Mouse (Mus musculus) gastrocnemius, adult 18-20 months (tissue): ENCODE measurements around the gene Pla2g2f. TPM values are rescaled to one million over a fixed set of nuclear protein-coding genes. Genes with fewer than 3 reads are reported as not detected.
A peak's percentile ranks its signal among the peaks of the same experiment; 100 is the strongest.

ENCODE experiments used
- DNase-seq: peaks from one replicate; pipeline ENCODE4 v3.0.0; 2021; ENCODE audit warnings: low spot score
- total RNA-seq, 2 experiments: library from RNA; stranded (reverse); gene quantifications; 2 replicates each; pipeline ENCODE4 v1.2.3; 2021

The Pla2g2f gene
- total RNA-seq, 2 experiments from 2014 or later: 0.11 TPM; not detected in 1

DNA sequence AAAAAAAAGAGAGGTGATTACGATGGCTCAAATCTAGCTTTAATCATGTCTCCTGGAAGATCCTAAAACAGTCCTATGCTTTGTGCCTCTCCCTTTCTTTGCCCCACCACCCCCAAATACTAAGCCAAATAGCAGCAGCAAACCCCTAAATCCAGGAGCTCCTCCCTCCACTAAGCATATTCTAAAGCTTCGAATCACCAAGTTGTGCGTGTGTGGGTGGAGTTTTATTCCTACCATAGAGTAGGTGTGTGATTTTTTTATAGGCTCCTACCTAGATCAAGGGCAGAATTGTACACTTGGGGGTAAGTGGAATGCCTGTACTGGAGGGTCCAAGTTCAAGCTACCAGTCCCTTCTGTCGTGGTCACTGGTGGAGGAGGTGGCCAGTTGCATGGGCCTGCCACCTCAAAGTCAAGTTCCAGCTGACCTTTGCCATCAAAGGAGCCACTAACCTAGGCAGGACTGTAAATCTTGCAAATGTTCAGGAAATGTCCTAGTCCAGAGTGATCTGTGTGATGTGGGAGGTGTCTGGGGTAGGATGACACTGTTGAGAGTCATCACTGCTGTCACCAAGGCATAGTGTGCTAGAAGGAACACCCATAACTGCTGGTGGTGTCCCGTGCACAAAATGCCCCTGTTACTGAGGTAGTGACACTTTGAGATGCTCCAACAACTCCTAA is 38.7 kb downstream of the Pla2g2f start:
- DNase-seq: no peak

DNA sequence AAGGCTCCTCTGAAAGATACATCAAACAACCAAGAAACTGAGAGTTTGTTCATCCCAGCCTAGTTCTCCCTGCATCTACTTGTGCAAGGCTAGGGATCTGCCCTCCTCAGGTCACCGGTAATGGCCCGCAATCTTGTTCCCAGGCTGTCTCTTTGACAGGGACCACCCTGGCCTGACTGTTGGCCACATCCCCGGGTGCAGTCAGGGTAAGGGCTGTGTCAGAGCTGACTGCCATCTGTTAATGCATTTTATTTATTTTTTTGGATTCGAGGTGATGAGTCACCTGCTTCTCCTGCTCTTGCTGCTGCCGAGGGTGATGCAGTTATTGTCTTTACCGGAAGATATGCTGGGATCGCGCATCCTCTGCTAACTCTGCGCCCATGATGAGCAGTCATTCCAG is 40.7 kb downstream of the Pla2g2f start:
- no peak for DNase-seq

DNA sequence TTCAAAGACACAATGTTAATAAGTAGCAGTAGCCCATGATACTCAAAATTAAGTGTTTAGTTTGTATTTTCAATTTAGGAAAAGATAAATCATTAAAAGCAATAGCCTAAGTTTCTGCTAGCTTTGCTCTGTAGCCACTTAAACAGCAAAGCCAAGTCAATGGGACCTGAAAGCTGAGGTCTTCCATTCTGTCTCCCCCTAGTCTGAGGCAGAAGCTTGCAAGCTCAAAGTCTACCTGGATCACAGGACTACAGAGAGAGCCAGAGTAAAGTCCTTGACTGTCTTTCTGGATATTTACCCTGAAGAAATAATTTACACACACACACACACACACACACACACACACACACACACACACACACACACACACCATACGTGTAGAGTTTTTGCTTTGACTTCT is 43.2 kb downstream of the Pla2g2f start:
- DNase-seq: no peak

- DNase-seq: no peak
Observed at GRCm38 (mm10) chr4:138712621-138713020, 44.8 kb downstream of the Pla2g2f start.

DNA sequence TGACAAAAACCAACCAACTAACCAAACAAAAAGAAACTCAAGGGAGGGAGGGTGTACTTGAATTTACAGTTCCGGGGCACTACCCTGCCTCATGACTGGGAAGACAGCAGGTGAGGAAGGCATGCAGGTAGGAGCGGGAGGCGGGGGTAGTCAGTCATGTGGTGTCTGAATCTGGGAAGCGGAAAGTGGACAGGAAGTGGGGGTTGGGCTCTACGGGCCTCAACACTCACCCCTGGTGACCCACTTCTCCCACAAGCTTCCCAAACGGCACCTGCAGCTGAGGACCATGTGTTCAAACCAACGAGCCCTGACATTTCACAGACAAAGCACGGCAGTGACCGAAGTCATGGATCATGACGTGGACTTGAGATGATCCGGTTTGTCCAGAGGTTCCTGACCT is 45.3 kb downstream of the Pla2g2f start:
- DNase-seq: no peak

DNA sequence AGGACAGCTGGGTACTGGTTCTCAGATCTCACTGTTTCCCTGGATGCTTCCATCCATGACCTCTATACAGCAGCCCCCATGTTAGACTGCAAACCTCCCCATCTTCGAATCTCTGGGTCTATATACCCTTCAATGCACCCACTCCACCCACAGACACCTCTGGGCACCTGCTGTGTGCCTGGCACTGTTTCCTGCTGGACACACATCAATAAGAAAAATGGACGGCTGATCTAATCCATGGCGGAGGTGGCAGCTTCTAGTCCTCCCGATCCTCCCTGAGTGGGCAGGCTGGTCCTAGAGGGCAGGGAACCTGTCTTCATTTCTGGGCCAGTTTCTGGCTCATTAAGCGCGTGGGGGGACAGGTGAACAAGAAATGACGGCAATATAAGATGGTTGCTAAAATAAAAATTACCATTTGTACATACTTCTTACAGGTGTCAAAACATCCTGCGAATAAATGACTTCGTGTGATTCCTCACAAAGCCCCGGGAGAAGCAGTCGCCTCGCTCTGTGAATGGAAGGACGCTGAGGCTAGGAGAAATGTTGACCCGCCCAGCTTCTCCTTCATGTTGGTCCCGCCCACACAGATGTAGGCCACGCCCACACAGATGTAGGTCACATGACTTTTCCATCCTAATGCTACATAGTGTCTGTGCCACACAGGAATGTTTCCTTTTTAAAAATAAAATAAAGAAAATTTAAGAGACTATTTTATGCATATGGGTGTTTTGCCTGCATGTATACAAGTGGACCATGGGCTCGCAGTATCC is 46.2 kb downstream of the Pla2g2f start:
- DNase-seq: no peak

DNA sequence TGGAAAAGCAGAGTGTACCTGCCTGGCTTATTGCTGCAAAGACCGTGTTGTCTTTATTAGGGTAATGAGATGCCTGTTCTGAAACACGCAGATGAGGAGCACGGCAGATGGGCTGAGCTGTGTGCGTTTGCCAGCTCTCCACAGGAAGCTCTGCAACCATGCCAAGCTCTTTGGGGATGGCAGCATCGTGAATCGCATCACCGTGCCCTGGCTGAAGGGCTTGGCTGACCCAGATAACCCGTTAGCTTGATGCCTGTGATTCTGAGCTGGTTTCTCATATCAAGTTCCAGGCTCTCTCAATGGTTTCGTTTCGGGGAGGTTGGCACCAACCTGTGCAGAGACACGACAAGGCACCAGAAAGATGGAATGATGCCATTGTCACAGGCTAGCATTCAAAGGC is 46.8 kb downstream of the Pla2g2f start:
- no peak for DNase-seq

DNA sequence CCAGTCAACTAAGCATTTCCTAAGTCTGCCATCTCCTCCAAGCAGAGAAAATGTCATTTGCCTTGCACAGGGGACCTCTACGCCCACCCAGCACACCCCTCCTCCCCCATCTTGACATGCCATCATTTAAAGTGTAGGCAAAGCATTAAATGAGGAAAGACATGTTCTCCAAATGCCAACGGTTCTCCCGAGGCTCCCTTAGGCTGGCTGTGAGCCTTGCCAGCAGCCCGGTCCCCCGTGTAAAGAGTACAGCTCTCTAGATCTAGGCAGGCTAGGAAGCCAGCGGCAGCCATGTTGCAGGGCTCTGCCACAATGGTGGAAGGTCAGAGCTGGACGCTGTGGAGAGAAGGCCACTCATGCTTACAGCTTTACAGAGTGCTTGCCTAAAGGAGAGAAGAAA is 47.5 kb downstream of the Pla2g2f start:
- DNase-seq: no peak

DNA sequence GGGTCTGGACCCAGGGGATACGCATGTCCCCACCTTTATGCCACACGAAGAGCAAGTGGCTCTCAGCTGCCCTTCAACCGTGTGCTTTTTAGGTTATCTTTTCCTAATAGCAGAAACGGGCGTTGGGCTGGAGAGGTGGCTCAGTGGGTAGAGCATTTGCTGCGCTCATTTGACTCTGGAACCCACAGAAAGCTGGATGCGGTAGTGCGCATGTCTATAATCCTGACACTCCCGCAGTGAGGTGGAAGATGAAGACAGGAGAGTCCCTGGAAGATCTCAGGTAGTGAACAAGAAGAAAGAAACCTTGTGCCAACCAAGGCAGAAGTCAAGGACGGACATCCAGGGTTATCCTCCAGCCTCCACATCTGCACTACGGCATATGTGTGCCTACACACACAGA is 48.2 kb downstream of the Pla2g2f start:
- DNase-seq: no peak

- peak; percentile 34 for DNase-seq
Observed at GRCm38 (mm10) chr4:138708636-138709035, 48.8 kb downstream of the Pla2g2f start.

- DNase-seq: no peak
Observed at GRCm38 (mm10) chr4:138706620-138707019, 50.8 kb downstream of the Pla2g2f start.

GRCm38 (mm10) chr4:138704169-138704568 is 53.3 kb downstream of the Pla2g2f start:
- DNase-seq: no peak

DNA sequence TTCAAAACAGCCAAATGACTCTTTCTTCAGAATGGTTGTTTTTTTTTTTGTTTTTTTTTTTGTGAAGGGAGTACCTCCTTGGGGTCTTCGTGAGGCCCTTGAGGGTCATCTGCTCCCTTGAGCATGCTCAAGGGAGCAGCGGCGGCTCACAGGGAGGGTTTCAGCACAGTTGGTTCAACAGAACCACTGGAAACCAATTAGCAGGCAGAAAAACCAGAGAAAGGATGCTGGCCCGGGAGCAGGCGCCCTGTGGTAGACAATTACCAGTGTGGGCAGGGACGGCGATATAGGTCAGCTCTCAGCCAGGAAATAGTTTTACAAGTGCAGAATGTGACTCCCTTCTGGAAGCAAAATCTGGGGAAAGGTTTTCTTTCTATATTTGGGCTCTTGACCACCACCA is 53.8 kb downstream of the Pla2g2f start:
- DNase-seq: no peak

DNA sequence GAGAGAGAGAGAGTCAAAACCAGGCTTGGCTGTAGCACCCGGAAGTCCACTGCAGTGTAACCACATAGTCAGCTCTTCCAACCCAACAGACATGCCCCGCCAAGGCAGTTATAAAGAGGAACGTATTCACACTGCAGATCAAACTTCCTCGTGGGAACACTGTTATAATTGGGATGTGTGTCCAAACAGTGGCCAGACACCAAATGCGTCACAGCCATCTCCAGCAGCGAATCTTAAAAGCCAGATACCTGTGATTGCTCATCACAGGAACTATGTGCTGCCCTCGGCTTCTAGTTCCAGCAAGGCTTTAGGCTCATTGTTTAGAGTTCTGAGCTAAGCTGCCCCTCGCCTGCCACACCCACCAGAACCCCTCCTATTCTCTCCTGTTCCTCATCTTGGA is 54.9 kb downstream of the Pla2g2f start:
- no peak for DNase-seq

DNA sequence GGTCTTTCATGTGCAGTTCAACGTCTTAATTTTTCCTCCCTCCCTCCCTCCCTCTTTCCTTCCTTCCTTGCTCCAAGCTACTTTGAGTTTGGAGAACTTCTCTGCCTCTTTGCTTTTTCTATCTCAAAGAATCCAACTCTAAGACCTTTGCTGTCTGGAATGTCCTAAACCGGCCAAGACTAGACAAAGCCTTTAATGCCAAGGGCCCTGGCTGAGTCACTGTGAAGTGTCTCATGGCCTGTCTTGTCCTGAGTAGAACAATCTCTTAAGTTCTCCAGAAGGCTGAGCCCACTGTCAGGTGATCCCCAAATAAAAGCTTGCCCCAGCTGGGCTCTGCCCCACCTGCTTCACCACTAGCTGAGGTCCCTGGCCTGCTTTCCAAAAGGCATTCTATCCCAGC is 55.4 kb downstream of the Pla2g2f start:
- no peak for DNase-seq

DNA sequence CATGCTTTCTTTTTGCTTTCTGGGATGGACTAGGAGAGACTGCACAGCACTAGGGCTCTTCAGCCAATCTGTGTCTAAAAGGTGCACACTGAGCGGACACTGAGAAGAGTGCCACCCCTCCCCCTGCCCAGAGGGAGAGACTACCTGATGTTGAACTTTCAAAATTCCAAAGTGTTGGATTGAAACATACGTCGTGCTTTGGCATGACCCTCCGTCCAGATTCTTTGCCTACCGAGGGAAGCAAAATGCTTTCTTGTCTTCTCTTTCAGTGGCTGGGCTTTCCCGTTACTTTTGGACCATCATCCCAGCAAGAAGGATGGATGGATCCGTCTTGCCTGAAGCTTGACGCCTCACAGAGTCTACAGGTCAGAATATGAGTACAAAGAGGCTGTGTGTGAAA is 56.3 kb downstream of the Pla2g2f start:
- no peak for DNase-seq

Other genes starting within 250 kb of the Pla2g2f start
- not detected for gene Vwa5b1, start 121.7 kb downstream of the Pla2g2f start, total RNA-seq
- gene Pla2g2c, start 32.8 kb downstream of the Pla2g2f start, total RNA-seq: not detected
- under 1 TPM; 0.09 to 0.33 TPM for gene Ubxn10, start 20.5 kb downstream of the Pla2g2f start, total RNA-seq
- under 1 TPM; 0.39 to 0.59 TPM for gene Pla2g2d, start 18.1 kb upstream of the Pla2g2f start, total RNA-seq
- 1 to 10 TPM; 1.6 to 5.4 TPM for gene Pla2g5, start 105.9 kb upstream of the Pla2g2f start, total RNA-seq
- not detected for gene Gm13030, start 116.3 kb upstream of the Pla2g2f start, total RNA-seq
- not detected for gene Pla2g2e, start 120.3 kb upstream of the Pla2g2f start, total RNA-seq
- 10 to 100 TPM; 16.2 to 17.6 TPM for gene Otud3, start 156.3 kb upstream of the Pla2g2f start, total RNA-seq
- not detected for gene Rnf186, start 209.5 kb upstream of the Pla2g2f start, total RNA-seq
- gene Tmco4, start 215.3 kb upstream of the Pla2g2f start, total RNA-seq: 10 to 100 TPM; 10.2 to 14.3 TPM